Mouse (Mus musculus): ENCODE measurements around the gene Gm47955. TPM values are rescaled to one million over a fixed set of nuclear protein-coding genes. Genes with fewer than 3 reads are reported as not detected.
"Not testable (repeated sequence)": the region's sequence is repeated elsewhere in the genome, so short reads cannot be mapped to it uniquely, and the experiment has no call there.

Gm47955 gene
- polyA plus RNA-seq, 1 experiment from 2014 or later = not detected

GRCm38 (mm10) chr1:82986738-82987137 lies 26.7 kb downstream of the Gm47955 start:
- no peaks in the 10 kb centered on the region for H3K27me3 ChIP-seq (replicated peaks; ENCODE audit: control insufficient read depth, insufficient read depth, low read length)
- no peaks in the 10 kb centered on the region for H3K36me3 ChIP-seq (ENCODE audit: control insufficient read depth, insufficient read depth, low read length)
- no peak overlapping the region for H3K27ac ChIP-seq (ENCODE audit: low read depth, low read length)
- WGBS = 95% methylated on average over 6 of the region's 6 CpGs
- no peak overlapping the region for H3K4me3 ChIP-seq (ENCODE audit: low read length)
- no peak for ATAC-seq
- H3K9ac ChIP-seq (ENCODE audit: low read depth, low read length) = no peak overlapping the region
- H3K4me1 ChIP-seq (ENCODE audit: control insufficient read depth, insufficient read depth, low read depth, low read length) = no peaks in the 10 kb centered on the region
- H3K4me2 ChIP-seq (ENCODE audit: low read length) = no peak overlapping the region
- no peaks in the 10 kb centered on the region for H3K9me3 ChIP-seq (ENCODE audit: control insufficient read depth, low read length)

- peak; percentile 63; the same call in 1 of the 2 replicates for ATAC-seq
- Histone ChIP-seq H3K4me1 (ENCODE audit: control insufficient read depth, insufficient read depth, low read depth, low read length) (no peaks in the 10 kb centered on the region), H3K4me3 (ENCODE audit: low read length) (no peak overlapping the region), H3K36me3 (ENCODE audit: control insufficient read depth, insufficient read depth, low read length) (no peaks in the 10 kb centered on the region), H3K9ac (ENCODE audit: low read depth, low read length) (no peak overlapping the region), H3K9me3 (ENCODE audit: control insufficient read depth, low read length) (no peaks in the 10 kb centered on the region), H3K4me2 (ENCODE audit: low read length) (no peak overlapping the region), H3K27me3 (replicated peaks; ENCODE audit: control insufficient read depth, insufficient read depth, low read length) (no peaks in the 10 kb centered on the region), H3K27ac (ENCODE audit: low read depth, low read length) (no peak overlapping the region)
- WGBS = 41% methylated on average over 4 of the region's 4 CpGs
Measured at GRCm38 (mm10) chr1:82987530-82988198, 27.6 kb downstream of the Gm47955 start.

GRCm38 (mm10) chr1:82991062-82991461 lies 31.0 kb downstream of the Gm47955 start:
- no peak for ATAC-seq
- Histone ChIP-seq H3K36me3 (ENCODE audit: control insufficient read depth, insufficient read depth, low read length) (no peaks in the 10 kb centered on the region), H3K4me3 (ENCODE audit: low read length) (no peak overlapping the region), H3K27me3 (replicated peaks; ENCODE audit: control insufficient read depth, insufficient read depth, low read length) (no peaks in the 10 kb centered on the region), H3K4me2 (ENCODE audit: low read length) (no peak overlapping the region), H3K4me1 (ENCODE audit: control insufficient read depth, insufficient read depth, low read depth, low read length) (no peaks in the 10 kb centered on the region), H3K9me3 (ENCODE audit: control insufficient read depth, low read length) (no peaks in the 10 kb centered on the region), H3K9ac (ENCODE audit: low read depth, low read length) (no peak overlapping the region), H3K27ac (ENCODE audit: low read depth, low read length) (no peak overlapping the region)
- WGBS = 72% methylated on average over 4 of the region's 4 CpGs

GRCm38 (mm10) chr1:82991596-82991995 lies 31.5 kb downstream of the Gm47955 start:
- Histone ChIP-seq H3K27ac (ENCODE audit: low read depth, low read length) (no peak overlapping the region), H3K36me3 (ENCODE audit: control insufficient read depth, insufficient read depth, low read length) (no peaks in the 10 kb centered on the region), H3K4me2 (ENCODE audit: low read length) (no peak overlapping the region), H3K4me3 (ENCODE audit: low read length) (no peak overlapping the region), H3K9ac (ENCODE audit: low read depth, low read length) (no peak overlapping the region), H3K9me3 (ENCODE audit: control insufficient read depth, low read length) (no peaks in the 10 kb centered on the region), H3K27me3 (replicated peaks; ENCODE audit: control insufficient read depth, insufficient read depth, low read length) (no peaks in the 10 kb centered on the region), H3K4me1 (ENCODE audit: control insufficient read depth, insufficient read depth, low read depth, low read length) (no peaks in the 10 kb centered on the region)
- WGBS = 78% methylated on average over 3 of the region's 3 CpGs
- no peak for ATAC-seq

GRCm38 (mm10) chr1:82992093-82992492 lies 32.0 kb downstream of the Gm47955 start:
- Histone ChIP-seq H3K4me1 (ENCODE audit: control insufficient read depth, insufficient read depth, low read depth, low read length) (no peaks in the 10 kb centered on the region), H3K4me2 (ENCODE audit: low read length) (no peak overlapping the region), H3K4me3 (ENCODE audit: low read length) (no peak overlapping the region), H3K27ac (ENCODE audit: low read depth, low read length) (no peak overlapping the region), H3K9ac (ENCODE audit: low read depth, low read length) (no peak overlapping the region), H3K27me3 (replicated peaks; ENCODE audit: control insufficient read depth, insufficient read depth, low read length) (no peaks in the 10 kb centered on the region), H3K9me3 (ENCODE audit: control insufficient read depth, low read length) (no peaks in the 10 kb centered on the region), H3K36me3 (ENCODE audit: control insufficient read depth, insufficient read depth, low read length) (no peaks in the 10 kb centered on the region)
- 93% methylated on average over 6 of the region's 6 CpGs for WGBS
- ATAC-seq = no peak

- no peak overlapping the region for H3K4me2 ChIP-seq (ENCODE audit: low read length)
- no peak overlapping the region for H3K27ac ChIP-seq (ENCODE audit: low read depth, low read length)
- H3K9me3 ChIP-seq (ENCODE audit: control insufficient read depth, low read length) = no peaks in the 10 kb centered on the region
- 84% methylated on average over 3 of the region's 3 CpGs for WGBS
- ATAC-seq = no peak
- no peaks in the 10 kb centered on the region for H3K36me3 ChIP-seq (ENCODE audit: control insufficient read depth, insufficient read depth, low read length)
- H3K4me1 ChIP-seq (ENCODE audit: control insufficient read depth, insufficient read depth, low read depth, low read length) = no peaks in the 10 kb centered on the region
- H3K9ac ChIP-seq (ENCODE audit: low read depth, low read length) = no peak overlapping the region
- no peak overlapping the region for H3K4me3 ChIP-seq (ENCODE audit: low read length)
- H3K27me3 ChIP-seq (replicated peaks; ENCODE audit: control insufficient read depth, insufficient read depth, low read length) = no peaks in the 10 kb centered on the region
Measured at GRCm38 (mm10) chr1:82993947-82994346, 33.9 kb downstream of the Gm47955 start.

GRCm38 (mm10) chr1:83000306-83000705 lies 40.2 kb downstream of the Gm47955 start, which contains the start of gene Gm47959:
TSS of gene Gm47959 (plus strand) at chr1:83000548.
- WGBS = 97% methylated on average over 3 of the region's 9 CpGs
- not testable (repeated sequence) for H3K9ac ChIP-seq (ENCODE audit: low read depth, low read length); H3K27ac ChIP-seq (ENCODE audit: low read depth, low read length); H3K36me3 ChIP-seq (ENCODE audit: control insufficient read depth, insufficient read depth, low read length); H3K4me1 ChIP-seq (ENCODE audit: control insufficient read depth, insufficient read depth, low read depth, low read length); H3K4me3 ChIP-seq (ENCODE audit: low read length); ATAC-seq; H3K9me3 ChIP-seq (ENCODE audit: control insufficient read depth, low read length); H3K4me2 ChIP-seq (ENCODE audit: low read length); H3K27me3 ChIP-seq (replicated peaks; ENCODE audit: control insufficient read depth, insufficient read depth, low read length)

GRCm38 (mm10) chr1:83006218-83007179 lies 46.4 kb downstream of the Gm47955 start:
- 89% methylated on average over 8 of the region's 8 CpGs for WGBS

GRCm38 (mm10) chr1:83007471-83007870 lies 47.4 kb downstream of the Gm47955 start:
- Histone ChIP-seq H3K36me3 (ENCODE audit: control insufficient read depth, insufficient read depth, low read length) (no peaks in the 10 kb centered on the region), H3K9me3 (ENCODE audit: control insufficient read depth, low read length) (no peaks in the 10 kb centered on the region), H3K27me3 (replicated peaks; ENCODE audit: control insufficient read depth, insufficient read depth, low read length) (no peaks in the 10 kb centered on the region), H3K4me1 (ENCODE audit: control insufficient read depth, insufficient read depth, low read depth, low read length) (no peaks in the 10 kb centered on the region), H3K4me3 (ENCODE audit: low read length) (no peak overlapping the region), H3K4me2 (ENCODE audit: low read length) (no peak overlapping the region), H3K9ac (ENCODE audit: low read depth, low read length) (no peak overlapping the region), H3K27ac (ENCODE audit: low read depth, low read length) (no peak overlapping the region)
- WGBS = 64% methylated on average over 6 of the region's 6 CpGs
- ATAC-seq = peak; percentile 42; the same call in 1 of the 2 replicates

More at GRCm38 (mm10) chr1:83006218-83007179, 46.4 kb downstream of the Gm47955 start:
- no peak overlapping the region for H3K4me3 ChIP-seq (ENCODE audit: low read length)
- H3K36me3 ChIP-seq (ENCODE audit: control insufficient read depth, insufficient read depth, low read length) = no peaks in the 10 kb centered on the region
- no peaks in the 10 kb centered on the region for H3K27me3 ChIP-seq (replicated peaks; ENCODE audit: control insufficient read depth, insufficient read depth, low read length)
- H3K9me3 ChIP-seq (ENCODE audit: control insufficient read depth, low read length) = no peaks in the 10 kb centered on the region
- no peak overlapping the region for H3K27ac ChIP-seq (ENCODE audit: low read depth, low read length)
- ATAC-seq = no peak
- no peak overlapping the region for H3K9ac ChIP-seq (ENCODE audit: low read depth, low read length)
- no peak overlapping the region for H3K4me2 ChIP-seq (ENCODE audit: low read length)
- no peaks in the 10 kb centered on the region for H3K4me1 ChIP-seq (ENCODE audit: control insufficient read depth, insufficient read depth, low read depth, low read length)
